Mouse (Mus musculus): ENCODE measurements around the gene Pnpla7. TPM values are rescaled to one million over a fixed set of nuclear protein-coding genes. Genes with fewer than 3 reads are reported as not detected.

Gene Pnpla7
- polyA plus RNA-seq, 1 experiment, result 8.8 TPM

GRCm38 (mm10) chr2:25058926-25059325 is 83.1 kb downstream of the Pnpla7 start:
- no peak overlapping the region for H3ac ChIP-seq (ENCODE audit: control insufficient read depth, insufficient read length)
- H3K36me3 ChIP-seq (ENCODE audit: control insufficient read depth, insufficient read depth), result no peaks in the 10 kb centered on the region
- H3K79me2 ChIP-seq (ENCODE audit: control insufficient read depth, insufficient read depth), result peaks cover 6% of the 10 kb centered on the region
- TF ChIP-seq TCF3 (IDR thresholded peaks at IDR 0.05; ENCODE audit: insufficient read length, low read depth) (no peak), E2F4 (IDR thresholded peaks at IDR 0.05; ENCODE audit: insufficient read depth) (no peak), SRF (IDR thresholded peaks at IDR 0.05; ENCODE audit: control insufficient read depth, insufficient read length, low read depth) (no peak), MYOD1 (IDR thresholded peaks at IDR 0.05; ENCODE audit: control insufficient read depth in 1 of 3, insufficient read length in 2 of 3, low read depth in 2 of 3) (no peak), MYOG (IDR thresholded peaks at IDR 0.05; ENCODE audit: control insufficient read depth in 1 of 3, insufficient read depth in 1 of 3, insufficient read length in 2 of 3, low read depth in 2 of 3) (no peak), TCF12 (IDR thresholded peaks at IDR 0.05; ENCODE audit: insufficient read depth, poor library complexity, severe bottlenecking) (no peak), CEBPB (IDR thresholded peaks at IDR 0.05; ENCODE audit: insufficient read depth, poor library complexity, severe bottlenecking) (no peak), POLR2A (IDR thresholded peaks at IDR 0.05; ENCODE audit: insufficient read length, low read depth) (no peak), USF1 (IDR thresholded peaks at IDR 0.05; ENCODE audit: low read depth) (no peak)
- H3K4me3 ChIP-seq, result no peak overlapping the region
- H3K27me3 ChIP-seq (ENCODE audit: control insufficient read depth, insufficient read depth, insufficient read length), result no peaks in the 10 kb centered on the region
- H3K4me2 ChIP-seq (ENCODE audit: low read depth), result no peak overlapping the region

- H3K4me3 ChIP-seq, result no peak overlapping the region
- H3K27me3 ChIP-seq (ENCODE audit: control insufficient read depth, insufficient read depth, insufficient read length), result no peaks in the 10 kb centered on the region
- no peak overlapping the region for H3K4me2 ChIP-seq (ENCODE audit: low read depth)
- H3K79me2 ChIP-seq (ENCODE audit: control insufficient read depth, insufficient read depth), result no peaks in the 10 kb centered on the region
- no peak overlapping the region for H3ac ChIP-seq (ENCODE audit: control insufficient read depth, insufficient read length)
- H3K36me3 ChIP-seq (ENCODE audit: control insufficient read depth, insufficient read depth), result no peaks in the 10 kb centered on the region
- TF ChIP-seq POLR2A (IDR thresholded peaks at IDR 0.05; ENCODE audit: insufficient read length, low read depth) (no peak), POLR2AphosphoS2 (IDR thresholded peaks at IDR 0.05; ENCODE audit: insufficient read length, low read depth) (no peak), TCF12 (IDR thresholded peaks at IDR 0.05; ENCODE audit: insufficient read depth, poor library complexity, severe bottlenecking) (no peak), REST (IDR thresholded peaks at IDR 0.05; ENCODE audit: insufficient read depth, insufficient read length) (no peak), E2F4 (IDR thresholded peaks at IDR 0.05; ENCODE audit: insufficient read depth) (no peak), USF1 (IDR thresholded peaks at IDR 0.05; ENCODE audit: low read depth) (no peak), TCF3 (IDR thresholded peaks at IDR 0.05; ENCODE audit: insufficient read length, low read depth) (no peak), SRF (IDR thresholded peaks at IDR 0.05; ENCODE audit: control insufficient read depth, insufficient read length, low read depth) (no peak), CEBPB (IDR thresholded peaks at IDR 0.05; ENCODE audit: insufficient read depth, poor library complexity, severe bottlenecking) (no peak), MYOD1 (IDR thresholded peaks at IDR 0.05; ENCODE audit: control insufficient read depth in 1 of 3, insufficient read length in 2 of 3, low read depth in 2 of 3) (no peak), MAX (IDR thresholded peaks at IDR 0.05; ENCODE audit: low read depth) (no peak), MYOG (IDR thresholded peaks at IDR 0.05; ENCODE audit: control insufficient read depth in 1 of 3, insufficient read depth in 1 of 3, insufficient read length in 2 of 3, low read depth in 2 of 3) (no peak)
Measured at GRCm38 (mm10) chr2:25063523-25063922, 87.7 kb downstream of the Pnpla7 start.

GRCm38 (mm10) chr2:25064285-25064684 is 88.5 kb downstream of the Pnpla7 start:
- TF ChIP-seq POLR2A (IDR thresholded peaks at IDR 0.05; ENCODE audit: insufficient read length, low read depth), result no peak
- no peak for TF ChIP-seq MAX (IDR thresholded peaks at IDR 0.05; ENCODE audit: low read depth)
- TF ChIP-seq REST (IDR thresholded peaks at IDR 0.05; ENCODE audit: insufficient read depth, insufficient read length), result no peak
- no peak for TF ChIP-seq TCF3 (IDR thresholded peaks at IDR 0.05; ENCODE audit: insufficient read length, low read depth)
- no peak for TF ChIP-seq MYOD1 (IDR thresholded peaks at IDR 0.05; ENCODE audit: control insufficient read depth in 1 of 3, insufficient read length in 2 of 3, low read depth in 2 of 3)
- no peak for TF ChIP-seq MYOG (IDR thresholded peaks at IDR 0.05; ENCODE audit: control insufficient read depth in 1 of 3, insufficient read depth in 1 of 3, insufficient read length in 2 of 3, low read depth in 2 of 3)
- TF ChIP-seq CEBPB (IDR thresholded peaks at IDR 0.05; ENCODE audit: insufficient read depth, poor library complexity, severe bottlenecking), result no peak
- Histone ChIP-seq H3K4me2 (ENCODE audit: low read depth) (no peak overlapping the region), H3K36me3 (ENCODE audit: control insufficient read depth, insufficient read depth) (no peaks in the 10 kb centered on the region), H3K27me3 (ENCODE audit: control insufficient read depth, insufficient read depth, insufficient read length) (no peaks in the 10 kb centered on the region), H3K4me3 (no peak overlapping the region), H3K79me2 (ENCODE audit: control insufficient read depth, insufficient read depth) (no peaks in the 10 kb centered on the region), H3ac (ENCODE audit: control insufficient read depth, insufficient read length) (no peak overlapping the region)

- Histone ChIP-seq H3ac (ENCODE audit: control insufficient read depth, insufficient read length) (no peak overlapping the region), H3K4me2 (ENCODE audit: low read depth) (no peak overlapping the region), H3K27me3 (ENCODE audit: control insufficient read depth, insufficient read depth, insufficient read length) (no peaks in the 10 kb centered on the region), H3K36me3 (ENCODE audit: control insufficient read depth, insufficient read depth) (no peaks in the 10 kb centered on the region), H3K79me2 (ENCODE audit: control insufficient read depth, insufficient read depth) (no peaks in the 10 kb centered on the region), H3K4me3 (no peak overlapping the region)
- TF ChIP-seq CEBPB (IDR thresholded peaks at IDR 0.05; ENCODE audit: insufficient read depth, poor library complexity, severe bottlenecking), result no peak
- TF ChIP-seq MYOD1 (IDR thresholded peaks at IDR 0.05; ENCODE audit: control insufficient read depth in 1 of 3, insufficient read length in 2 of 3, low read depth in 2 of 3), result no peak
- no peak for TF ChIP-seq E2F4 (IDR thresholded peaks at IDR 0.05; ENCODE audit: insufficient read depth)
- no peak for TF ChIP-seq POLR2AphosphoS2 (IDR thresholded peaks at IDR 0.05; ENCODE audit: insufficient read length, low read depth)
- no peak for TF ChIP-seq REST (IDR thresholded peaks at IDR 0.05; ENCODE audit: insufficient read depth, insufficient read length)
- no peak for TF ChIP-seq SRF (IDR thresholded peaks at IDR 0.05; ENCODE audit: control insufficient read depth, insufficient read length, low read depth)
- no peak for TF ChIP-seq TCF3 (IDR thresholded peaks at IDR 0.05; ENCODE audit: insufficient read length, low read depth)
- TF ChIP-seq MAX (IDR thresholded peaks at IDR 0.05; ENCODE audit: low read depth), result no peak
- no peak for TF ChIP-seq TCF12 (IDR thresholded peaks at IDR 0.05; ENCODE audit: insufficient read depth, poor library complexity, severe bottlenecking)
- no peak for TF ChIP-seq USF1 (IDR thresholded peaks at IDR 0.05; ENCODE audit: low read depth)
- no peak for TF ChIP-seq MYOG (IDR thresholded peaks at IDR 0.05; ENCODE audit: control insufficient read depth in 1 of 3, insufficient read depth in 1 of 3, insufficient read length in 2 of 3, low read depth in 2 of 3)
- no peak for TF ChIP-seq POLR2A (IDR thresholded peaks at IDR 0.05; ENCODE audit: insufficient read length, low read depth)
Measured at GRCm38 (mm10) chr2:25065537-25065936, 89.7 kb downstream of the Pnpla7 start.

- Histone ChIP-seq H3K4me3 (no peak overlapping the region), H3K79me2 (ENCODE audit: control insufficient read depth, insufficient read depth) (no peaks in the 10 kb centered on the region), H3K27me3 (ENCODE audit: control insufficient read depth, insufficient read depth, insufficient read length) (no peaks in the 10 kb centered on the region), H3K36me3 (ENCODE audit: control insufficient read depth, insufficient read depth) (no peaks in the 10 kb centered on the region), H3K4me2 (ENCODE audit: low read depth) (no peak overlapping the region), H3ac (ENCODE audit: control insufficient read depth, insufficient read length) (no peak overlapping the region)
- TF ChIP-seq TCF3 (IDR thresholded peaks at IDR 0.05; ENCODE audit: insufficient read length, low read depth) (no peak), SRF (IDR thresholded peaks at IDR 0.05; ENCODE audit: control insufficient read depth, insufficient read length, low read depth) (no peak), CEBPB (IDR thresholded peaks at IDR 0.05; ENCODE audit: insufficient read depth, poor library complexity, severe bottlenecking) (no peak), POLR2AphosphoS2 (IDR thresholded peaks at IDR 0.05; ENCODE audit: insufficient read length, low read depth) (no peak), POLR2A (IDR thresholded peaks at IDR 0.05; ENCODE audit: insufficient read length, low read depth) (no peak), MAX (IDR thresholded peaks at IDR 0.05; ENCODE audit: low read depth) (no peak), MYOG (IDR thresholded peaks at IDR 0.05; ENCODE audit: control insufficient read depth in 1 of 3, insufficient read depth in 1 of 3, insufficient read length in 2 of 3, low read depth in 2 of 3) (no peak), REST (IDR thresholded peaks at IDR 0.05; ENCODE audit: insufficient read depth, insufficient read length) (no peak), TCF12 (IDR thresholded peaks at IDR 0.05; ENCODE audit: insufficient read depth, poor library complexity, severe bottlenecking) (no peak), E2F4 (IDR thresholded peaks at IDR 0.05; ENCODE audit: insufficient read depth) (no peak), MYOD1 (IDR thresholded peaks at IDR 0.05; ENCODE audit: control insufficient read depth in 1 of 3, insufficient read length in 2 of 3, low read depth in 2 of 3) (no peak), USF1 (IDR thresholded peaks at IDR 0.05; ENCODE audit: low read depth) (no peak)
Measured at GRCm38 (mm10) chr2:25066552-25066951, 90.7 kb downstream of the Pnpla7 start.

Measured in myocyte (in vitro differentiated cells).